Mouse (Mus musculus) megakaryocyte, embryonic 14.5 days (primary cell): ENCODE results near the gene Cilp2.

Experiments
- FLI1 ChIP-seq: IDR thresholded peaks from 2 replicates; pipeline ENCODE4 v1.6.1; 2012; ENCODE audit warnings: low read length, inconsistent platforms, mixed read lengths
- GATA1 ChIP-seq: IDR thresholded peaks from 3 replicates; pipeline ENCODE4 v1.6.1; 2012; ENCODE audit warnings: mixed read lengths, low read length, inconsistent platforms, borderline replicate concordance

DNA sequence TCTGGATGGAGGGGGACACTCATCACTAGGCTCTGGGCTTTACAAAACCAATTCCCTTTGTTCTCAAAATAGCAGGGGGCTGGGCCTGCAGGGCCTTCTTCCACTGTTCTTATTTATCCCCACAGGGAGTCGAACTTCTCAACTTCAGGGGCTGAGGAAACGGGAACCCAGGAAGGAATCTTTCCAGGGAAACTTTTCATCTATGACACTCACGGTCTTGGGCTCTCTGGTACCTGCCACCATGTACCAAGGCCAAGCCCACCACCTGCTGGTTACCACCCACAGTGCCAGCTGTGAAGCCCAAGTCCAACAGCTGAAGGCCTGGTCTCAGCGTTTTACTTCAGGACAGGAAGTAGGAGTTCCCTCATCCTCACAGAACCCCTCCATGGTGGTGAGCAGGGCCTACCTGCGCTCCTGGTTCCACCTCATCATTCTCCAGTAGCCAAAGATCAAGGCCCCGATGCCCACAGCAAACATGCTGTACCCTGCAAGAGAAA, 7.4 kb upstream of the Cilp2 start:
- TF ChIP-seq GATA1, result no peak
- no peak for TF ChIP-seq FLI1
